Mouse (Mus musculus): ENCODE data around the gene Ccdc180.

DNA sequence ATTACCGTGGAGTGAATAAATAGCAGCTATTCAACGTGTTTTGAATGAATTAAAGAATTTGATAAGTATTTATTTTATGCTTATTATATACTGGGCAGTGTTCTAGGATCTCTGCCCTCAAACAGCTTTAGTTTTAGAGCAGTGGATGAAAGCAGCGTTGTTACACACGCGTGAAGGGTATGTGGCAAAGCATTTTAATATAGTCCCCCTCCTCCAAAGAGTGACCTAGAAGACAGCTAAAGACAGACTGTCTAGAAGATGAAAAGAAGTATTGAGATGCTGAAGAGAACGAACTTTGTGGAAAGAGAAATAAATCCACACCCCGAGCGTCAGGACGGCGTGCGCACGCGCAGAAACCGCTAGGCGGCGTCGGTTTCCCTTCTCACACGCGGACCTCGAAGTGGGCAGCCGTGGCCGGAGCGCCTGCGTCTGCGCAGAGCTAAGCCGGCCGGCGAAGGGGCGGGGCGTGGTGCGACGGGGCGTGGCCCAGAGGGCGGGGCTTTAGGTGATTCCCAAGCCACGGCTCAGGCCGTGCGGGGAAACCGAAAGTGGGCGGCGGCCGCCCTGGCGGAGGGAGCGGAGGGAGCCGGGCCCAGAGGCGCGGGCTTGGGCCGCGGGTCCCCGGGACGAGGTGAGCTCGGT, 81.8 kb downstream of the Ccdc180 start:
- TF ChIP-seq GABPA (IDR thresholded peaks at IDR 0.05; ENCODE audit: insufficient replicate concordance, low read depth, low read length) = no peak
- TF ChIP-seq UBTF (IDR thresholded peaks at IDR 0.05; ENCODE audit: low read depth, low read length) = no peak
- no peak for TF ChIP-seq USF1 (IDR thresholded peaks at IDR 0.05; ENCODE audit: low read depth, low read length)

Data from CH12.LX (cell line).